Mouse (Mus musculus): ENCODE results near the gene Snx13.

Gene Snx13

DNA sequence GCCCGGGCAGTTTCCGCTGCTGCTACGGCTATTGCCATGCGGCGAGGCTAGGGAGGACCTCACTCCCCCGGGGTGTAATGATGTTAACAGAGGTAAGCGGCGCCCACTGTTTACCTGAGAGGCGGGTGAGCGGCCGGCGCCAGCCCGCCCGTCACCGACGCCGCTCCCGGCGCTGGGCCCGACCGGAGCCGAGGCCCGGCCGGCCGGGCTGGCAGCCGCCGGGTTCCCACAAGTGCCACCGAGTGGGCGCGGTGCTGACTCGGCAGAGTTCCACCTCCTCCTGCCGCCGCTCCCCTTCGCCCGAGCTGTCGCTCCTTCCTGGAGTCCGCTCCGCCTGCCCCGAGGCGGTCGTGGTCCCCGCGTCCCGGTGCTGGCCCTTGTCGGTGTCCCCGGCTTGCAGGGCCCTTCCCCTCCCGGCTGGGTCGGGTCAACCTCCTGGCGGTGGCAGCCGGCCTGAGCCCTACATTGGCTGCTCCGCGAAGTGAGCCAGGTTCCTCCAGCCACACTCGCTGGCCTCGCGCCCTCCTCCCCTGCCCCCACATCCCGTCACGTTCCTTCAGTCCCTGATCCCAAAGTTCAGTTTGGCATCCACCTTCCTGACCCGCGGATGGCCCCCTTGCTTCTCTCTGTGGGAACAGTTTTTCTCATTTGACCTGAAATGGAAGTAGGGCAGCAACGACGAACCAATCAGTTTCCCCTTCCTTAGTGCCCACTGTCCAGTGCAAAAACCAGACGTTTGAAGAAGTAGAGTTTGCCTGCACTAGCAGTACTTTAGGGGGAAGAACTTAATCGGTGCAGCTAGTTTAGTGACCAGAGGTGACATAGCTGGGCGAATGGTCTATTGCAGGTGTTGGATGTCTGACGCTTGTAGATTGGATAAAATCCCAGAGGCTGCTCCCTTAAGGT is 587 bp downstream of the Snx13 start:
- peak; percentile 58 for DNase-seq (ENCODE audit: low spot score)

DNA sequence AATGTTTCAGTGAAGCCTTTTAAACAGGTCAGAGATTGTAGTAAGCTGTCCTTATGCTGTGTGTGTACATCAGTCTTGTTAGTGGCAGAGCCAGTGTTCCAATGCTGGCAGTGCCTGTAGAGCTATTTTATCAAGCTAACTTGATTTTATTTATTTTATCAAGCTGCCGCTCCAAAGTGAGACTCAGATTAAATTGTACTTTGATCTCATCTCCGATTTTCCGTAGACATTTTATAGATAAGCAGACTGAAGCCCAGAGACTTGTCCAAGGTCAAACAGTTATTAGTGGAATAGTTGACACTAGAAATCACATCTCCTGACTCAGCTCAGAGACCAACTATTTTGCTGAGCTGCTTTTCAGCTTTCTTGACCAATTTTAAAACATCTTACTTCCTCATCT is 1.9 kb downstream of the Snx13 start:
- DNase-seq (ENCODE audit: low spot score), result no peak

DNA sequence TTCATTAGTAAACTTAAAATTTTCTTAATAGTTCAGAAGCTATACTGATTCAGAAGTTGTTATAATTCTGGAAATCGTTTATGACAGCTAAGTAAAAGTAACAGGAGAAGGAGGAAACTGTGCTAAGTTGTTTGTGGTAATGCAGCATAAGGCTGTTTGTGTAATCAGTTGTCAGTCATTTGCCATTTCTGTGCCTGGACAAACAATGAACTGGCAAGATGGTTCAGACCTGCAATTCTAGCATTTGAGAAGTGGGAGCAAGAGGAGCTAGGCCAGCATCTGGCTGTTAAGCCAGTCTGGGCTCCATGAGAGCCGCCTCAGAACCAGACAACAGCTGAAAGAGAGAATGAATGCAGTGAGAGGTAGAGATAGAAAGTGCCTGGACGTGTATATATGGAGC is 3.5 kb downstream of the Snx13 start:
- DNase-seq (ENCODE audit: low spot score), result no peak

DNA sequence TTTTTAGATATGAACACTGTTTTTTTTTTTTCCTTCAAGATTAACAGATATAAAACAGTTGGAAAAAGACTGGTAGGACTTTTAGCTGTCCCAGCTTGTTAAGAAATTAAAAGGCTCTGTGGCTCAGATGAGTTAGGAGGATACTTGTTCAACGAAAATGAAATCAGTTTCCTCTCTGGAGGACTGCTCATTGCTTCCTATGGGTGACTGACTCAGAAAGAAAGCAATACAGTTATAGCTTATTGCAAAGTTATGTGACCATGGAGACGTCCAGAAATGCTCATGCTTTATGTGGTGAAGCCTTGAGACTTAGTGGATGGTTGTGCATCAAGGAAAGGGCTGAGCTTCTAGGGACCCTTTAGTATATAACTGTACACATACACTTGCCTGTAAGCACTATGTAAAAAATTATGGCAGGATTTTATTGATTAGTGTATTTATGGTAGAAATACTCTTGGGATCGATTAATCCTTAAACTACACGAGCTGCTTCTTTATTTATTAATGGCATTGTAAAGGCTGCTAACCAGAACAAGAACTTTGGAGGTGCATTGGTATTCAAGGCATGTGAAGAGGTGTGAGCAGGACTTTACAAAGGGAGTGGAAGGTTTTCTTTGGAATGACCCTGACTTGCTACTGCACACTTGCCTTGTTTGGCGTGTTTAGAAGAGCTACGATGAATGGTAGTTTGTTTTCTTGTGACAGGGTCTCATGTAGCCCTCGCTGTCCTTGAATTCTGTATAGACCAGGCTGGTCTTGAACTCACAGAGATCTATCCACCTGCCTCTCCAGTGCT is 4.2 kb downstream of the Snx13 start:
- no peak for DNase-seq (ENCODE audit: low spot score)

DNA sequence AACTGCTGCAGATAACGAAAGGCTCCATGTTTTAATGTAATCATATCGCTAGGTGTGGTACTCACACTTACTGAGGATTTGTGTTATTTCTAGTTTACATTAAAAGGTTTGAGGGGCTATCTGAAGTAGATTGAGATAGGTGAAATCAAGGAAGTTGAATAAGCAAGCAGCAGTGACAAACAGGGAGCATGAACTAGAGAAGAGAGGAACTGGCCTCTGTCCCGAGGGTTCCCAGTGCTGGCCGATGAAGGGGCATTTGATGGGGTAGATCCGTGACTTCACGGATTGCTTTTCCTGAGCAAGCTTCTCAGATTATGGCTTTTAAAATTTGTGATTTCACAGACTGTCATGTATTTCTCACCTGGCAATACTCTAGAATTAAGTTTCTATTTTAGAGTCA is 7.4 kb downstream of the Snx13 start:
- no peak for DNase-seq (ENCODE audit: low spot score)

DNA sequence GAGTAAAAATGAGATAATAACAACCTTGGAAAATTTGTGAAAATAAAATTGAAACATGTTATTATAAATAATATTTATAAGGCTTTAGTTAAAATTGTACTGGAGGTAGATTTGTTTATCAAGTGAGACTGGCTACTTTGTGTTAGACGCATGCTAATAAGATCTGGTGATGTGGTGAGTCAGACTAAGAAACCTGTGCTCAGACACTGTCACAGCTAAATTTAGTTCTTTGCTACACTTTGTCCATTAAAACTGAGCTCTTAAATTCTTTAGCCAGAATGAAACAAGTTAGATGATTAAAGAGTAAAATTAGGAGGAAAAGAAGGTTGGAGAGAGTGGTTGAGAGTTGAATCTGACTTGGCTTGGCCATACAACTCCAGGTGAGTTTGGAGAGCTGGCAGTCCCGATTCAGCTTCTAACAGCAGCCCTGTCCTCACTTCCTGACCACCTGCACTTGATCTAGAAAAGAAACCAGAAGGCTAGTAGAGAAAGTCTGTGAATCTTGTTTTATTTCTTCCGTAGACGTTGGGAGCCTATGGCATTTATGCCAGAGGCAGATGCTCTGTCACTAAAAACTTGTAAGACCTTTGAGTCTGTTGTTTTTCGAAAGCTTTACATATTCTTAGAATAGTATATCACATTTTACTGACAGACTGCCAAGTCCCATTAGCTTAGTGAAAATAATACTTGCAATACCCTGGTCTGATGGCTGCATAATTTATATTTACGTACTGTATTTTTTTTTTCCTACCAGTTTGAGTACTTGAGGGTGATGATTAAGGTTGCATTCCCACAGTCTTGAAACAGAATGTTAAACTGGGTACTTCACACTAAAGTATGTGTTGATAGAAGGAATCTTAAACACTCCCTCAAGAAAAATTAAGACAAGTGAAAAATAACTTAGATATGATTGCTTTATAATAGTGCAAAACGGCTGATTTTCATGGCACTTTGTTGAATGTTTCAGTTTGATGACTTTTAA is 8.4 kb downstream of the Snx13 start:
- DNase-seq (ENCODE audit: low spot score), result no peak

DNA sequence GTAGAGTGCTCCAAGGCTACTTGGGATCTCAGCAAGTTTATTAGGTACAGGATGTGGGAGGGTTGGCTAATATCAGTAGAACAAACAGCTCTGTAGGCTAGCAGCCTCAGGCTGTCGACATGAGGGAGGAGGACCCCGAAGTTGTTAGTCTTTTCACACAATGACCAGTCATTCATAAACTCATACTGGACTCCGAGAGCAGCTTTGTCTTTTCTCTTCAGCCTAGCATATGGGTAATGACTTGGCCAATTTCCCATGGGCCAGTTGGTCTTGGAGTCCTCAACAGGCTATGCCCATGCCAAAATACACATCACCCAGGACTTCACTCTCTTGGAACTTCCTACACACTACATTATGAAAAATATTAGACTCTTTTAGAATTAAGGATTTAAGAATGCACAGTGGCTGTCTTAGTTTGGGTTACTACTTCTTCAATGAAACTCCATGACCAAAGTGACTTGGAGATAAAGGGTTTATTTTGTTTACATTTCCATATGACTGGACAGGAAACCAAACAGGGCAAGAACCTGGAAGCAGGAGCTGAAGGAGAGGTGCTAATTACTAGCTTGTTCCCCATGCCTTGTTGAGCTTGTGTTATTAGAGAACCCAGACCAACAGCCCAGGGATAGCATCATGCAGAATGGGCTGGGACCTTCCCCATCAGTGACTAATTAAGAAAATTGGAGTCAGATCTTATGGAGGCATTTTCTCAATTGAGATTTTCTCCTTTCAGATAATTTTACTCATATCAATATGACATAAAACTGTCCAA is 16.9 kb downstream of the Snx13 start:
- no peak for DNase-seq (ENCODE audit: low spot score)

DNA sequence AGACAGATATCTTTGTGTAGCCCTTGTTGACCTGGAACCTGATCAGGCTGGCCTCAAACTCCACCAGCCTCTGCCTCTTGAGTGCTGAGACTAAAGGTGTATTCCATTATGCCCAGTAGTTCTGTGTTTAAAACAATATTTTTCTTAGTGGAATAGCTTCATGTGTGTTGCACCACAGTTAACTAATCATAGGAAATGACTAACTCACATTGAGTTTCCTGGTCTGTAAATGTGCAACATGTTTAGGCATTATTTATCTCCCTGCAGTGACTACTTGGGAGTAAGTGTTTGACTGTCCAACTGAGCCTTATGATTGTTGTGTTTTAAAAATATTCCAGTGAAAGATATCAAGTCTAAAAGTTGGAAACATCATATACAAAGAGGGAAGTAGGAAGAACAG is 20.6 kb downstream of the Snx13 start:
- DNase-seq (ENCODE audit: low spot score), result no peak

DNA sequence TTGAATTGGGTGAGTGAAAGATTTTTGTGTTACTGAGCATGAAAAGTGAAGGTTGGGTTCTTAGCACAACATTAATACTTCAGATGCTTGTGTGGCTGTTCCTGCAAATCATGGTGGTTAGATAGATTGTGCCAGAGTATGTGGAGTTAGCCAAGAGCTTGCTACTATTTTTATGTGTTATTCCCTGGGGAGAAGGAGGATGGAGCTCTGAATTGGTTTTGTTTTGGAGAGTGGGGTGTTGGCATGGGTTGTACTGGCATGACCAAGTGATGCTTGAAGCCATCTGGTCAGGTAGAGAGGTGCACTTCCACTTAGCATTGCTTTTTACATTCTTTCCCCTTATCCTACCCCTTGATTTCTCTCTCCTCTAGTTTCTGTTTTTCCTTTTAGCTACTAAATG is 24.4 kb downstream of the Snx13 start:
- no peak for DNase-seq (ENCODE audit: low spot score)

DNA sequence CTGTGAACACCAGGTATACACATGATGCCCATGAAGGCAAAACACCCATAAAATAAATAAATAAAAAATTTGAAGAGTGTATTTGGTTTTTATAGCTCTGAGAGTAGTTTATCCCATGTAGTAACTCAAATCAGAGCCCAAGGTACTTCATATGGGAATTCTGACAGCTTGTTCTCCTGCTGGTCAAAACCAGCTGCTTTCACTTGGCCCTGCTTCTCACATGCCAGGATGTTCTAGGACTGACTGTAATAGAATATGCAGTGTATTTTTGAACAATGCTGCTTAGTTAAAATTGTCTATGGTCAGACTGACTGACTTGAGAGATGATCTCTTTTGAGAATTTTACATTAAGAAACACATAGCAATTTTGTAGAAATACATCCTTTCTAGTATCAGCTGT is 25.2 kb downstream of the Snx13 start:
- no peak for DNase-seq (ENCODE audit: low spot score)

DNA sequence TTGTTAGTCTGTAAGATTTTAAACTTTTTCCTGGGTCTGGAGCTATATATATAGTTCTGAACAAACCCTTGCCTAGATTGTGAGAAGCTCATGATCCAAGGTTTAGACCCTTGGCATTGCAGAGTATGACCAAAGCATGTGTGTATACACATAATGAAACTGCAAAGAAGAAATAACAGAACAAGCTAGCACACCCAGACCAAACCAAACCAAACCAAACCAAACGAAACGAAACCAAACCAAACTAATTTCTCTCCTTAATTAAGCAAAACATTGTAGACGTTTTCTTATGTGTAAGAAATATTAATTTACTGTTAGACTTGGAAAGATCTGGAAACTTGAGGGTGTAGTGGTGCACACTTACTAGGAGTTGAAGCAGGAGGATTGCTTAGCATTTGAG is 29.0 kb downstream of the Snx13 start:
- DNase-seq (ENCODE audit: low spot score), result no peak

DNA sequence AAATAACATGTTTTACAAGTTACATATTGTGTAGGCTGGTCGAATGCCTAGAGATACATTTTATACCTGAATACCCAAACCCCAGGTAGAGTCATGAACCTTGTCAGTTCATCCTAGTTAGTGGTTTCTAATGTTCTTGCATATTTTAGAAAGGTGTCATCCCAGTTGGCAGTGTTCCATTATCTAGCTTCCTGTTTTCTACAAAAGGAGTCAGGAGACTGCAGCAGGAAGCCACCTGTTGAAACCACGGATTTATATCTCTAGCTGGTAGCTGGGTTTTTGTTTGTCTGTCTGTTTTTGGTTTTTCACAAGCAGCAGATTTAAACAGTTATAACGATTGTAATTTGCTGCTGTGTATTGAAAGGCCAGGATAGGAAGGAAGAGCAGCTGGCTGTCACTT is 76.6 kb downstream of the Snx13 start:
- DNase-seq (ENCODE audit: low spot score), result no peak

DNA sequence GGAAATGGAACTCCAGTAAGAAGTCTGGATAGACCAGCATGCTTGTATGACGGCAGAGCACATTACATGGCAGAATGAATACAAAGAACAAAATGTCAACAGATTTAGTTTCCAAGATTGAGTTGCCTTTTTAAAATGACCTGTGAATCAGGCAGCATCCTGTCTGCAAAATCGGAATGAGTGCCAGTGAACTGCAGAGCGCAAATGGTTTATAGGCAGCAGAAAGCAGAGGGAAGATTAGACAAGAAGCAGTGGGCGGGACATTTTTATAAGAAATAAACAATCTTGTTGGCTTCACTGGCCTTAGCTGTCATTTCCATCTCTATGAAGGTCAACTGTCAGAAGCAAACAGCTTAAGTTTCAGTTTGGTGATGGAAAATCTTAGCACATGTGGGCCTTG is 106.2 kb downstream of the Snx13 start:
- no peak for DNase-seq (ENCODE audit: low spot score)

DNA sequence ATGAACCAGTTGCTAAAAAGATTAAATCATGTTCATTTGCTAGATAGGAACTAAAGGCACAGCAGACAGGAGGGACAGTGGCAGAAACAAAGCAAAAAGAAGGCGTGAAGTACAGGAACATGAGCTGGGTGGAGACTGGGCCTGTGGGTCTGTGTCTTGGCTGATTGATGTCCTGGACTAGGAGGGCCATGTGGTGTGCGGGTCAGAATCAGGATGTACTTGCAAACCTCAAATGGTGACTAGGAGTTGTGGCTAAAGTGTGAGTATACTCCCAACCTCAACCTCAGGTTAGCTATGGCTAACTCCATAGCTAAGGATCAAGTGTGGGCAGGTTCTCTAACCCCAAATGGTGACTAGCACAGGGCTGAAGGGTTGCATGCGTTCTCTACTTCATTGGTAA is 107.2 kb downstream of the Snx13 start:
- no peak for DNase-seq (ENCODE audit: low spot score)

DNA sequence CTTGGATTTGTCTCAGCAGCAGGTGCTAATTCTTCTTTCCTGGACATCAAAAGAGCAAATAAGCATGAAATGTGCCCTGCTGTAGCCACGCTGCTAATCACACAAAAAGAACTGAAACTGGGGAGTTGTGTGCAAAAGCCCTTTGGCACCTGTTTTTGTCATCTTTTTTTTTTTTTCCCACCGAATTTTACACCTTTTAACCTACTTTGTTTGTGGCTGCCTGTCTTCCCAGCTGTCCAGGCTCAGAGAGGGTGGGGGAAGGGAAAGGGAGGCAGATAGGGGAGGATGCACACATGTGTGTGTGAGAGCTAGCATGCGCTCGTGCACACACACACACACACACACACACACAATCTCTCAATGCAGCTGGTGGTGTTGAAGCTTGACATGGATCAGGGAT is 110.3 kb downstream of the Snx13 start:
- DNase-seq (ENCODE audit: low spot score), result no peak

DNA sequence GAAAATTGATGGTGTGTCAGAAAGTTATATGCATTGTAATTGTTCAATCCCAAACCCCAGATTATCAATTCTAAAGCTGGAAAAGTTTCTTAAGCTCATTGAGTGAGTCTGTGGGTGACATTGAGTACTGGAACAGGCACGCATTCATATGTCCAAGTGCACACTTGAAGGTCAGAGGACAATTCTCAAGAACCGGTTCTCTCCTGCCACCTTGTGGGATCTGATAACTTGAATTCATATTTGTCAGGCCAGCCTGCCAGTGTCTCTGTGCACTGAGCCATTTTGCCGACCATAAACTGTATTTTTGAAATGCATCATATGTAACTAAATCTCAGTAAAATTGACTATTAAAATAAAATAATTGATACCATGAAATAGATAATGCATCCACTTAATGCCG is 114.7 kb downstream of the Snx13 start:
- DNase-seq (ENCODE audit: low spot score), result no peak

DNA sequence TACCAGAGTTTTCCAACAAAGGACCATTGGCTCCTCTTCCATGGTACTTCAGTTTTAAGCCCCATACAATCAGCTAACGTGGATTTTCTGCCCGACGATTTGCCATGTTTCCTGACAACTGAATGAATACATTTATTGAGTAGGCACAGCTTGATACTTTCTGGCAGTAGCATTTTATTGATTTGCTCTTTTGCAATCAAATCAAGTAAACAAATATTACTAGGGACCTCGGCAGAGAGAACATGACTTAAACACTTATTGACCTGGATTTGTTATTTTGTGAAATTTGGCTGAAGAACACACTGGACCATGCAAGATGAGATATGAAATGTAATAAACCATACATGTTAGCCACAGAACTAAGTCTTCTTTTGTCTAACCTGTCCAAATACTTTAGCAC is 123.3 kb downstream of the Snx13 start:
- no peak for DNase-seq (ENCODE audit: low spot score)

DNA sequence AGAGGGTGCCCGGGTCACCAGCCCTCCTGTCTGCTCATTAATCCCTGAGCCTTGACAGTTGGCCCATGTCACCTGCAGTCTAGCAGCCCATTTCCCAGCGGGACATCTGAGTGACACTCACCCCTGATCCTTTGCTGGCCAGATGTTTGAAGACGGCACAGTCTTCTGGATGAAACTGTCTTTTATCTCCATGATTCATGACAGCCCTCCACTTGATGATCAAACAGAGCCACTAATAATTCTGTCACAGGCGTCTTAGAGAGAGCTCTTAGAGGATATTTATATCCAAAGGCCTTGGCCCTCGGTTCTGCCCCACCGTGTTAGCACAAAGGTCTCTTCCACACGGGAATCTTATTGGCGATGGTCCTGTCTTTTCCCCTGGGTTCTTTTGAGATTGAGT is 129.0 kb downstream of the Snx13 start:
- no peak for DNase-seq (ENCODE audit: low spot score)

DNA sequence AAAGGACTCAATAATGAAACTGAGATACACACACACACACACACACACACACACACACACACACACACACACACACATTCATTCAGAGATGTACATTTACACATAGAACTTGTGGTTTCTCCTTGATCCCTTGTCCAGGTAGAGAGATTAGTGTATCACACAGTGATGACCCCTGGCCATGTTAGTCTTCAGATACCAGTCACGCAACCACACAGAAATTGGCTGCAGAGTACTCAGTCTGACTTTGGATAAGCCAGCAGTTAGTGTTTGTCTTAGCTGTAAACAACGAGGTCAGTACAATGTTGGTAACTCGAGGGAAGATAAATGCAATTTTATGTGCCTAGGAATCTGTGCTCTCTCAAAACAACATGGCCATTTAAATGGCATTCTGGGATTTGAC is 129.6 kb downstream of the Snx13 start:
- DNase-seq (ENCODE audit: low spot score), result no peak

DNA sequence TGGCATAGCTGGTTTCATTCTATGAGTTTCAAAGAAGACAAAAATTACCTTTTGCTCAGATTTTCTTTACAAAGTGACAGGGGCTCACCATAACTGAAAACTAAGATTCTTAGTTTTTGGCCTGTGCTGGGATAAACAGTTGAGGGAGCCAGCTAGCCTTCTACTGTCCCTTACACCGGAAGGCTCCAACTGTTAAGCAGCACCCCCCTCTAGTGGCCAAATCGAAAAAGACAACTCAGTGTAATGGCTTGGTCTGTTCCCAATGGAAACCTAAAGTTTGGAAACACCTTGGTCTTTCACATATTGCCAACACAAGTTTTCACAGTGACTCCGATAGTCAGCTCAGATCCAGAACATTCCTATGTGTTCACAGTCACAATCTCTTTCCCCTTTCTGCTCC is 135.7 kb downstream of the Snx13 start:
- peak; percentile 92 for DNase-seq (ENCODE audit: low spot score)

DNA sequence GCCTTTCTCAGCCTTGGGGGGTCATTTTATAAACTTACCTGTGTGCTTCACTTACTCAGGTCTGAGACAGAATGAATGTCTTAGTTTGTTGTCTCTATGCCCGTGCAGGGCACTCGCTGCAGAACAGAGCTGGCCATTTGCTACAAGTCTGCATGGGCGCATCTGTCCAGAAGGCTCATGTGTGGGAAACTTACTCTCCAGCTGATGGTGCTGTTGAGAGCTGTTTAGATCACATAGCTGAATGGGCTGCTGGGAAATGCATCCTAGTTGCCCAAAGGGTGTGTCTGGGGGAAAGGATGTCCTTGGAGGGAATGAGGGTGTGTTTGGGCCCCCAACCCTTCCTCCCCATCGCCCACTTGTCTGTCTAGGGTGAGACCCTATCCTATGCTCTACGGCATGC is 137.3 kb downstream of the Snx13 start:
- peak; percentile 55 for DNase-seq (ENCODE audit: low spot score)
